Mouse (Mus musculus) MEL (cell line): ENCODE results near the gene Igf2bp2. TPM values are rescaled to one million over a fixed set of nuclear protein-coding genes. Genes with fewer than 3 reads are reported as not detected.

Experiments used
- DNase-seq: peaks from one replicate; pipeline ENCODE4 v3.0.0; 2011; ENCODE audit warnings: low read depth, low spot score
- H3K27ac ChIP-seq: 2 replicates; pipeline ENCODE4 v1.5.1; 2012; ENCODE audit warnings: low read depth, mild to moderate bottlenecking, control low read depth, low read length, moderate library complexity; ENCODE audit not compliant: control insufficient read depth
- H3K27me3 ChIP-seq, 2 experiments: fragments of 150-350 bp in 1 of 2; sonication (generic) in 1 of 2; 2 replicates each; pipeline ENCODE4 v1.6.1; 2012; ENCODE audit warnings: low read length in 2 of 2, mild to moderate bottlenecking in 2 of 2, improper control_type of control experiment in 1 of 2, moderate library complexity in 1 of 2; ENCODE audit not compliant: insufficient read depth in 2 of 2, control insufficient read depth in 1 of 2
- H3K36me3 ChIP-seq, 2 experiments: 2 replicates each; pipeline ENCODE4 v1.6.1; 2012 to 2014; ENCODE audit warnings: low read length in 2 of 2, improper control_type of control experiment in 1 of 2, inconsistent platforms in 1 of 2, mild to moderate bottlenecking in 1 of 2; ENCODE audit not compliant: insufficient read depth in 2 of 2, control insufficient read depth in 1 of 2
- H3K4me1 ChIP-seq, 2 experiments: fragments of 150-350 bp in 1 of 2; sonication (generic) in 1 of 2; 2 replicates each; pipeline ENCODE4 v1.6.1; 2012; ENCODE audit warnings: low read length in 2 of 2, improper control_type of control experiment in 1 of 2, mild to moderate bottlenecking in 1 of 2; ENCODE audit not compliant: insufficient read depth in 2 of 2, control insufficient read depth in 1 of 2
- H3K4me3 ChIP-seq, 2 experiments: fragments of 150-350 bp in 1 of 2; sonication (generic) in 1 of 2; 2 replicates each; pipeline ENCODE4 v1.5.1; 2012; ENCODE audit warnings: low read depth in 2 of 2, low read length in 2 of 2, mild to moderate bottlenecking in 2 of 2, moderate library complexity in 2 of 2, control low read depth in 1 of 2, improper control_type of control experiment in 1 of 2; ENCODE audit not compliant: control insufficient read depth in 1 of 2, insufficient read depth in 1 of 2
- H3K79me2 ChIP-seq: 2 replicates; pipeline ENCODE4 v1.6.1; 2012; ENCODE audit warnings: mild to moderate bottlenecking, low read length, moderate library complexity; ENCODE audit not compliant: control insufficient read depth, poor library complexity, insufficient read depth
- H3K9ac ChIP-seq: 2 replicates; pipeline ENCODE4 v1.6.1; 2012; ENCODE audit warnings: low read depth, mild to moderate bottlenecking, control low read depth, low read length, moderate library complexity; ENCODE audit not compliant: control insufficient read depth, poor library complexity, severe bottlenecking
- H3K9me3 ChIP-seq: fragments of 150-350 bp; sonication (generic); replicated peaks from 2 replicates; pipeline ENCODE4 v1.6.1; 2012; ENCODE audit warnings: mild to moderate bottlenecking, low read length, improper control_type of control experiment, moderate library complexity; ENCODE audit not compliant: insufficient read depth
- CHD1 ChIP-seq: IDR thresholded peaks from 2 replicates; pipeline ENCODE4 v1.6.1; 2012; ENCODE audit warnings: low read depth, mild to moderate bottlenecking, inconsistent platforms, low read length, improper control_type of control experiment
- EP300 ChIP-seq, 2 experiments: IDR thresholded peaks; 2 replicates each; pipeline ENCODE4 v1.6.1; 2011; ENCODE audit warnings: improper control_type of control experiment in 2 of 2, low read length in 2 of 2, low read depth in 1 of 2, mild to moderate bottlenecking in 1 of 2
- GABPA ChIP-seq: IDR thresholded peaks from 2 replicates; pipeline ENCODE4 v1.6.1; 2012; ENCODE audit warnings: low read depth, mild to moderate bottlenecking, inconsistent platforms, low read length, improper control_type of control experiment, moderate library complexity
- HCFC1 ChIP-seq: IDR thresholded peaks from 2 replicates; pipeline ENCODE4 v1.6.1; 2012; ENCODE audit warnings: low read depth, mild to moderate bottlenecking, inconsistent platforms, low read length, improper control_type of control experiment, moderate library complexity
- JUND ChIP-seq: IDR thresholded peaks from 2 replicates; pipeline ENCODE4 v1.6.1; 2011; ENCODE audit warnings: low read depth, mild to moderate bottlenecking, improper control_type of control experiment, low read length
- MAX ChIP-seq: IDR thresholded peaks from 2 replicates; pipeline ENCODE4 v1.6.1; 2011; ENCODE audit warnings: low read length, improper control_type of control experiment
- MAZ ChIP-seq: IDR thresholded peaks from 2 replicates; pipeline ENCODE4 v1.6.1; 2012; ENCODE audit warnings: low read depth, mild to moderate bottlenecking, inconsistent platforms, low read length, improper control_type of control experiment
- MEF2A ChIP-seq: IDR thresholded peaks from 2 replicates; pipeline ENCODE4 v1.6.1; 2014; ENCODE audit warnings: low read depth, mild to moderate bottlenecking, inconsistent platforms, low read length, improper control_type of control experiment; ENCODE audit not compliant: poor library complexity, insufficient replicate concordance, severe bottlenecking; ENCODE audit errors: extremely low read depth
- POLR2A ChIP-seq, 2 experiments: IDR thresholded peaks; 2 replicates each; pipeline ENCODE4 v1.6.1; 2011 to 2012; ENCODE audit warnings: low read length in 2 of 2, mild to moderate bottlenecking in 2 of 2, control low read depth in 1 of 2, improper control_type of control experiment in 1 of 2, low read depth in 1 of 2, moderate library complexity in 1 of 2; ENCODE audit not compliant: control insufficient read depth in 1 of 2, insufficient read depth in 1 of 2, poor library complexity in 1 of 2
- POLR2AphosphoS5 ChIP-seq: IDR thresholded peaks from 2 replicates; pipeline ENCODE4 v1.6.1; 2012; ENCODE audit warnings: low read depth, borderline replicate concordance, mild to moderate bottlenecking, inconsistent platforms, low read length, moderate library complexity, mixed read lengths
- RCOR1 ChIP-seq: IDR thresholded peaks from 2 replicates; pipeline ENCODE4 v1.6.1; 2012; ENCODE audit warnings: low read depth, mild to moderate bottlenecking, inconsistent platforms, low read length, improper control_type of control experiment
- SIN3A ChIP-seq: IDR thresholded peaks from 2 replicates; pipeline ENCODE4 v1.6.1; 2012; ENCODE audit warnings: low read length, improper control_type of control experiment, inconsistent platforms
- TAL1 ChIP-seq: IDR thresholded peaks from 2 replicates; pipeline ENCODE4 v1.6.1; 2012; ENCODE audit warnings: mild to moderate bottlenecking, inconsistent platforms, low read length, moderate library complexity, mixed read lengths
- UBTF ChIP-seq: IDR thresholded peaks from 2 replicates; pipeline ENCODE4 v1.6.1; 2012; ENCODE audit warnings: low read depth, mild to moderate bottlenecking, inconsistent platforms, low read length, improper control_type of control experiment, moderate library complexity, borderline replicate concordance; ENCODE audit not compliant: insufficient read depth
- USF2 ChIP-seq, 2 experiments: IDR thresholded peaks; 2 replicates each; pipeline ENCODE4 v1.6.1; 2011 to 2012; ENCODE audit warnings: improper control_type of control experiment in 2 of 2, low read length in 2 of 2, borderline replicate concordance in 1 of 2, inconsistent platforms in 1 of 2, low read depth in 1 of 2, mild to moderate bottlenecking in 1 of 2; ENCODE audit not compliant: insufficient read depth in 1 of 2
- ZC3H11A ChIP-seq: IDR thresholded peaks from 2 replicates; pipeline ENCODE4 v1.6.1; 2012; ENCODE audit warnings: low read depth, mild to moderate bottlenecking, inconsistent platforms, low read length, improper control_type of control experiment
- ZKSCAN1 ChIP-seq: IDR thresholded peaks from 2 replicates; pipeline ENCODE4 v1.6.1; 2012; ENCODE audit warnings: low read depth, mild to moderate bottlenecking, inconsistent platforms, low read length, improper control_type of control experiment, moderate library complexity
- ZMIZ1 ChIP-seq: IDR thresholded peaks from 2 replicates; pipeline ENCODE4 v1.6.1; 2012; ENCODE audit warnings: low read depth, mild to moderate bottlenecking, inconsistent platforms, low read length, improper control_type of control experiment, moderate library complexity
- ZNF384 ChIP-seq: IDR thresholded peaks from 2 replicates; pipeline ENCODE4 v1.6.1; 2012; ENCODE audit warnings: low read depth, mild to moderate bottlenecking, inconsistent platforms, low read length, improper control_type of control experiment
- polyA plus RNA-seq, 2 experiments: library from polyadenylated mRNA; stranded (reverse) in 1 of 2; unstranded in 1 of 2; fragments of >175 nt in 1 of 2; fragments of >200 nt in 1 of 2; gene quantifications; 2 replicates each; pipeline versions ENCODE4 v1.2.1 to v1.2.4; 2012; ENCODE audit warnings: low replicate concordance in 2 of 2, low read depth in 1 of 2; ENCODE audit not compliant: insufficient read length in 2 of 2, insufficient read depth in 1 of 2, missing spikeins in 1 of 2
- total RNA-seq: library from RNA; depleted of rRNA; stranded (reverse); fragments of 300-350 nt; gene quantifications from 2 replicates; pipeline ENCODE4 v1.2.3, GENCODE M21; 2012

Gene Igf2bp2
- total and polyA plus RNA-seq, 3 experiments: 0.23 to 0.86 TPM; not detected in 1

DNA sequence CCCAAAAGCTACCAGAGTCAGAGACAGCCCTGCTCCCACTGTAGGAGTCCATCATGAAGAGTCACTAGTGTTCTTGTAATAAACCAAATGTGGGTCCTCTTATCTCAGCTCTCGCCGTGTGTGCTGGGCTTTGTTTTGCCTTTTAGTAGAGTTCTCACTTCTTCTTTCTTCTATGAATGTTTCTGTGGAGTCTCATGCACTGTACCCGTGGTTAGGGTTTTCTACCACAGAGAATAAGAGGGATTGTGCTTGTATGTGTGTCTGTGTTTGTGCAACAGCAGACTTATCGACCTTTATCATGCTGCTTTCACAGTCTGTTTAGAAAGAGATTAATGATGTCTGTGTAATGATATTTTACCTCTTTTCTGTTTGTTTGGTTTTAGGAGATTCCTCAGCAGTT is 119.3 kb downstream of the Igf2bp2 start:
- H3K9me3 ChIP-seq: no peaks in the 10 kb centered on the region
- TF ChIP-seq EP300 (IDR thresholded peaks at IDR 0.05; ENCODE audit: low read depth in 1 of 2, low read length in 2 of 2): 0 out of 4 replicates have a peak, but pooled peaks of 1 of the 2 experiments have one; percentile 12
- no peak for TF ChIP-seq RCOR1
- no peaks in the 10 kb centered on the region for H3K79me2 ChIP-seq
- peaks cover 16% of the 10 kb centered on the region in 2 experiments for H3K36me3 ChIP-seq
- H3K9ac ChIP-seq: no peak overlapping the region
- H3K27me3 ChIP-seq: no peaks in the 10 kb centered on the region
- peaks cover 9 to 10% of the 10 kb centered on the region in 2 experiments for H3K4me1 ChIP-seq
- no peak overlapping the region for H3K4me3 ChIP-seq
- no peak overlapping the region for H3K27ac ChIP-seq
- no peak for DNase-seq

DNA sequence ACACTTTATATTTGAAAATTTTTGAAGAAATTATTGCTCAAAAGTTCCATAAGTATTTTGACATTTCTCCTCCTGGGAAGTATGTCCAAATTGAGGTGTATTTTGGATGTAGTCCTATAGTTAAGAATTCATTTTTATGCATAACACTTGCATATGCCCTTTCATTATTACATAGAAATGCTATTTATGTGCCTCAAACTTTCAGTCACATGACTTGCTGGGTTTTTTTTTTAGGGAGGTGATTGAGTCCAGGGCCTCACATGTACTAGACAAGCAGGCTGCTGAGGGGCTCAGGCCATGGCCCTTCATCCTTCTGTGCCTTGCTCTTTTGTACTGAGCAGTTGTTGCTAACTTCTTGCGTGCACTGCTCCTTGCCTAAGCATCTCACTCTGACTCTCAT is 123.1 kb downstream of the Igf2bp2 start:
- Histone ChIP-seq H3K9me3 (no peaks in the 10 kb centered on the region), H3K36me3 (peaks cover 0 to 16% of the 10 kb centered on the region in 2 experiments; a peak in 3 of 4 replicates), H3K27me3 (no peaks in the 10 kb centered on the region), H3K79me2 (no peaks in the 10 kb centered on the region), H3K4me1 (no peaks in the 10 kb centered on the region; a peak in 1 of 4 replicates)
- no peak for DNase-seq
- no peak for TF ChIP-seq POLR2A (IDR thresholded peaks at IDR 0.05; ENCODE audit: control insufficient read depth in 1 of 2, insufficient read depth in 1 of 2, low read depth in 1 of 2, low read length in 2 of 2, poor library complexity in 1 of 2)
- TF ChIP-seq JUND: no peak
- TF ChIP-seq ZKSCAN1: no peak
- TF ChIP-seq USF2 (IDR thresholded peaks at IDR 0.05; ENCODE audit: borderline replicate concordance in 1 of 2, insufficient read depth in 1 of 2, low read depth in 1 of 2, low read length in 2 of 2): no peak
- TF ChIP-seq MEF2A: no peak
- TF ChIP-seq EP300 (IDR thresholded peaks at IDR 0.05; ENCODE audit: low read depth in 1 of 2, low read length in 2 of 2): no peak
- no peak for TF ChIP-seq UBTF
- no peak for TF ChIP-seq MAX
- TF ChIP-seq CHD1: no peak
- no peak for TF ChIP-seq RCOR1
- TF ChIP-seq TAL1: no peak
- TF ChIP-seq HCFC1: no peak
- TF ChIP-seq MAZ: no peak
- TF ChIP-seq ZMIZ1: no peak
- no peak for TF ChIP-seq POLR2AphosphoS5
- TF ChIP-seq GABPA: no peak
- TF ChIP-seq SIN3A: no peak
- TF ChIP-seq ZNF384: no peak
- no peak for TF ChIP-seq ZC3H11A
- TF ChIP-seq, all 39 proteins: peak for 0
- Histone ChIP-seq H3K4me3 (no peak overlapping the region), H3K9ac (no peak overlapping the region), H3K27ac (no peak overlapping the region)
